Mouse (Mus musculus): ENCODE results near the gene Gdap1l1. TPM values are rescaled to one million over a fixed set of nuclear protein-coding genes. Genes with fewer than 3 reads are reported as not detected.

Gene Gdap1l1
- polyA plus RNA-seq, 1 experiment from 2014 or later: 114 TPM

GRCm38 (mm10) chr2:163428346-163429011 lies 9.8 kb upstream of the Gdap1l1 start:
- 50% methylated on average over 4 of the region's 4 CpGs for WGBS
- Histone ChIP-seq H3K4me1 (replicated peaks) (no peaks in the 10 kb centered on the region), H3K27ac (no peak overlapping the region), H3K36me3 (no peaks in the 10 kb centered on the region), H3K9ac (replicated peaks) (no peak overlapping the region), H3K9me3 (no peaks in the 10 kb centered on the region), H3K27me3 (no peaks in the 10 kb centered on the region), H3K4me3 (replicated peaks) (no peak overlapping the region), H3K4me2 (replicated peaks) (no peak overlapping the region)
- ATAC-seq: no peak

- Histone ChIP-seq H3K9ac (replicated peaks) (no peak overlapping the region), H3K4me3 (replicated peaks) (no peak overlapping the region), H3K4me2 (replicated peaks) (no peak overlapping the region), H3K36me3 (no peaks in the 10 kb centered on the region), H3K27ac (no peak overlapping the region), H3K27me3 (no peaks in the 10 kb centered on the region), H3K4me1 (replicated peaks) (0 out of 2 replicates have a peak, but pooled peaks cover 3% of the 10 kb centered on the region), H3K9me3 (no peaks in the 10 kb centered on the region)
- ATAC-seq: no peak
- WGBS: 91% methylated on average over 9 of the region's 9 CpGs
Measured at GRCm38 (mm10) chr2:163431289-163431688, 7.0 kb upstream of the Gdap1l1 start.

GRCm38 (mm10) chr2:163433971-163434370 lies 4.3 kb upstream of the Gdap1l1 start:
- WGBS: 23% methylated on average over 4 of the region's 4 CpGs
- no peak overlapping the region for H3K4me2 ChIP-seq (replicated peaks)
- H3K9me3 ChIP-seq: no peaks in the 10 kb centered on the region
- peaks cover 14% of the 10 kb centered on the region for H3K4me1 ChIP-seq (replicated peaks)
- no peak overlapping the region for H3K9ac ChIP-seq (replicated peaks)
- H3K36me3 ChIP-seq: no peaks in the 10 kb centered on the region
- H3K27me3 ChIP-seq: no peaks in the 10 kb centered on the region
- ATAC-seq: no peak
- no peak overlapping the region for H3K27ac ChIP-seq
- no peak overlapping the region for H3K4me3 ChIP-seq (replicated peaks)

- peaks cover 38% of the 10 kb centered on the region for H3K4me1 ChIP-seq (replicated peaks)
- H3K9me3 ChIP-seq: no peaks in the 10 kb centered on the region
- peak; percentile 16; the same call in 1 of the 2 replicates for ATAC-seq
- H3K27me3 ChIP-seq: no peaks in the 10 kb centered on the region
- peaks cover 4% of the 10 kb centered on the region; the same call in 1 of the 2 replicates for H3K36me3 ChIP-seq
- peak overlapping the region; percentile 87 for H3K4me3 ChIP-seq (replicated peaks)
- H3K27ac ChIP-seq: peak overlapping the region; percentile 90
- H3K4me2 ChIP-seq (replicated peaks): peak overlapping the region; percentile 69
- H3K9ac ChIP-seq (replicated peaks): peak overlapping the region; percentile 93
- 36% methylated on average over 4 of the region's 4 CpGs for WGBS
Measured at GRCm38 (mm10) chr2:163437800-163438199, 476 bp upstream of the Gdap1l1 start.

- Histone ChIP-seq H3K4me3 (replicated peaks) (peak overlapping the region; percentile 87), H3K9me3 (no peaks in the 10 kb centered on the region), H3K4me1 (replicated peaks) (peaks cover 40% of the 10 kb centered on the region), H3K36me3 (peaks cover 6% of the 10 kb centered on the region), H3K4me2 (replicated peaks) (peak overlapping the region; percentile 69), H3K27ac (peak overlapping the region; percentile 90), H3K9ac (replicated peaks) (peak overlapping the region; percentile 93), H3K27me3 (no peaks in the 10 kb centered on the region)
- ATAC-seq: peak; percentile 84
- WGBS: 2% methylated on average over 30 of the region's 30 CpGs
Measured at GRCm38 (mm10) chr2:163438619-163439451, 559 bp downstream of the Gdap1l1 start.

- Histone ChIP-seq H3K4me1 (replicated peaks) (peaks cover 41% of the 10 kb centered on the region), H3K9me3 (no peaks in the 10 kb centered on the region), H3K4me3 (replicated peaks) (peak overlapping the region; percentile 87), H3K36me3 (peaks cover 9% of the 10 kb centered on the region), H3K9ac (replicated peaks) (peak overlapping the region; percentile 93), H3K4me2 (replicated peaks) (peak overlapping the region; percentile 69), H3K27me3 (no peaks in the 10 kb centered on the region), H3K27ac (no peak overlapping the region)
- 67% methylated on average over 1 of the region's 1 CpGs for WGBS
- ATAC-seq: no peak
Measured at GRCm38 (mm10) chr2:163439488-163439887, 1.2 kb downstream of the Gdap1l1 start.

- Histone ChIP-seq H3K27me3 (no peaks in the 10 kb centered on the region), H3K4me2 (replicated peaks) (no peak overlapping the region), H3K9ac (replicated peaks) (no peak overlapping the region), H3K27ac (no peak overlapping the region), H3K4me1 (replicated peaks) (peaks cover 30% of the 10 kb centered on the region), H3K9me3 (no peaks in the 10 kb centered on the region), H3K36me3 (peaks cover 41% of the 10 kb centered on the region), H3K4me3 (replicated peaks) (no peak overlapping the region)
- no peak for ATAC-seq
- WGBS: 73% methylated on average over 6 of the region's 6 CpGs
Measured at GRCm38 (mm10) chr2:163443543-163443942, 5.3 kb downstream of the Gdap1l1 start.

GRCm38 (mm10) chr2:163444017-163444416 lies 5.7 kb downstream of the Gdap1l1 start:
- H3K4me1 ChIP-seq (replicated peaks): peaks cover 30% of the 10 kb centered on the region
- peaks cover 45% of the 10 kb centered on the region for H3K36me3 ChIP-seq
- no peak for ATAC-seq
- H3K27ac ChIP-seq: no peak overlapping the region
- no peak overlapping the region for H3K4me2 ChIP-seq (replicated peaks)
- H3K27me3 ChIP-seq: no peaks in the 10 kb centered on the region
- no peak overlapping the region; the same call in 1 of the 2 replicates for H3K9ac ChIP-seq (replicated peaks)
- no peak overlapping the region for H3K4me3 ChIP-seq (replicated peaks)
- 76% methylated on average over 7 of the region's 7 CpGs for WGBS
- H3K9me3 ChIP-seq: no peaks in the 10 kb centered on the region

GRCm38 (mm10) chr2:163447375-163447774 lies 9.1 kb downstream of the Gdap1l1 start:
- Histone ChIP-seq H3K36me3 (peaks cover 77% of the 10 kb centered on the region), H3K9me3 (no peaks in the 10 kb centered on the region)
- 83% methylated on average over 12 of the region's 12 CpGs for WGBS

GRCm38 (mm10) chr2:163449276-163449675 lies 11.0 kb downstream of the Gdap1l1 start:
- H3K36me3 ChIP-seq: peaks cover 85% of the 10 kb centered on the region
- no peak for ATAC-seq

More at GRCm38 (mm10) chr2:163447375-163447774, 9.1 kb downstream of the Gdap1l1 start:
- no peak for ATAC-seq
- Histone ChIP-seq H3K4me1 (replicated peaks) (peaks cover 6% of the 10 kb centered on the region; the same call in 1 of the 2 replicates), H3K27me3 (no peaks in the 10 kb centered on the region), H3K4me2 (replicated peaks) (no peak overlapping the region), H3K9ac (replicated peaks) (no peak overlapping the region), H3K27ac (no peak overlapping the region), H3K4me3 (replicated peaks) (no peak overlapping the region)

GRCm38 (mm10) chr2:163450668-163451295 lies 12.5 kb downstream of the Gdap1l1 start:
- ATAC-seq: peak; percentile 72

More at GRCm38 (mm10) chr2:163449276-163449675, 11.0 kb downstream of the Gdap1l1 start:
- no peak overlapping the region for H3K9ac ChIP-seq (replicated peaks)
- 76% methylated on average over 3 of the region's 3 CpGs for WGBS
- no peak overlapping the region for H3K4me2 ChIP-seq (replicated peaks)
- H3K9me3 ChIP-seq: no peaks in the 10 kb centered on the region
- H3K27me3 ChIP-seq: no peaks in the 10 kb centered on the region
- no peak overlapping the region for H3K4me3 ChIP-seq (replicated peaks)
- no peak overlapping the region for H3K27ac ChIP-seq
- H3K4me1 ChIP-seq (replicated peaks): no peaks in the 10 kb centered on the region

GRCm38 (mm10) chr2:163452738-163453137 lies 14.5 kb downstream of the Gdap1l1 start:
- no peak overlapping the region for H3K9ac ChIP-seq (replicated peaks)
- no peak for ATAC-seq
- no peak overlapping the region for H3K4me3 ChIP-seq (replicated peaks)
- no peaks in the 10 kb centered on the region for H3K4me1 ChIP-seq (replicated peaks)
- no peak overlapping the region for H3K4me2 ChIP-seq (replicated peaks)
- peaks cover 75% of the 10 kb centered on the region for H3K36me3 ChIP-seq
- no peaks in the 10 kb centered on the region for H3K9me3 ChIP-seq
- no peak overlapping the region for H3K27ac ChIP-seq
- no peaks in the 10 kb centered on the region for H3K27me3 ChIP-seq
- 88% methylated on average over 6 of the region's 6 CpGs for WGBS

More at GRCm38 (mm10) chr2:163450668-163451295, 12.5 kb downstream of the Gdap1l1 start:
- Histone ChIP-seq H3K27me3 (no peaks in the 10 kb centered on the region), H3K9ac (replicated peaks) (no peak overlapping the region), H3K36me3 (peaks cover 93% of the 10 kb centered on the region), H3K4me1 (replicated peaks) (no peaks in the 10 kb centered on the region), H3K4me3 (replicated peaks) (no peak overlapping the region), H3K4me2 (replicated peaks) (no peak overlapping the region), H3K9me3 (no peaks in the 10 kb centered on the region), H3K27ac (no peak overlapping the region)
- WGBS: 73% methylated on average over 6 of the region's 6 CpGs

Data from midbrain, embryonic 13.5 days (tissue).